Mouse (Mus musculus) heart, postnatal 14 days (tissue): ENCODE measurements around the gene Tceal9. TPM values are rescaled to one million over a fixed set of nuclear protein-coding genes. Genes with fewer than 3 reads are reported as not detected.
"Not testable (repeated sequence)": the region's sequence is repeated elsewhere in the genome, so short reads cannot be mapped to it uniquely, and the experiment has no call there.

ENCODE experiments used
- DNase-seq, 2 experiments: peaks; one replicate each; pipeline ENCODE4 v3.0.0; 2021 to 2022
- intact Hi-C: fragments of 180-260 bp; cut with DNase I; formaldehyde crosslinking; loops from one replicate; pipeline ENCODE4 v1.15.1; 2025
- long read RNA-seq, 2 experiments: library from polyadenylated mRNA; stranded (forward); transcript quantifications; one replicate each; pipeline ENCODE4 v2.0.0; 2021
- total RNA-seq, 2 experiments: library from RNA; stranded (reverse); gene quantifications; 2 replicates each; pipeline ENCODE4 v1.2.3; 2021

Gene Tceal9
- 10 to 100 TPM; 48.5 to 49.3 TPM for total RNA-seq
- long read RNA-seq, experiment 1, transcript Tceal9-201 (3 exons, 1,019 nt) = major isoform, 62 of 62 reads
- long read RNA-seq, experiment 1, partial matches to known transcripts = 0 of 62 reads
- long read RNA-seq, experiment 1, other reads (novel, unspliced or antisense) = 0 of 62 reads
- long read RNA-seq, experiment 2, transcript Tceal9-201 (3 exons, 1,019 nt) = major isoform, 43 of 43 reads
- long read RNA-seq, experiment 2, partial matches to known transcripts = 0 of 43 reads
- long read RNA-seq, experiment 2, other reads (novel, unspliced or antisense) = 0 of 43 reads

GRCm38 (mm10) chrX:136244574-136245229 lies at the start of gene Tceal9:
Gene Tceal9 (plus strand): TSS chrX:136245079.
- DNase-seq = peak; percentile 60 to 67
- intact Hi-C loops = no loop called here

- intact Hi-C loops = loop anchor here (5.0 kb wide), 1 partner anchor 107 kb away; no protein-coding TSS in a partner anchor
- no peak for DNase-seq
Observed at GRCm38 (mm10) chrX:136195193-136195944, 49.5 kb upstream of the Tceal9 start.

- peak in 1 of 2 experiments; percentile 36 for DNase-seq
- intact Hi-C loops = loop anchor here (5.0 kb wide), 1 partner anchor 105 kb away; no protein-coding TSS in a partner anchor
Observed at GRCm38 (mm10) chrX:136196873-136197272, 48.0 kb upstream of the Tceal9 start.

- intact Hi-C loops = no loop called here
- no peak for DNase-seq
Observed at GRCm38 (mm10) chrX:136203257-136203656, 41.6 kb upstream of the Tceal9 start.

GRCm38 (mm10) chrX:136203664-136204066 lies 41.2 kb upstream of the Tceal9 start, which contains the start of gene Tceal5:
Gene Tceal5 (minus strand): TSS chrX:136203876.
- intact Hi-C loops = no loop called here
- peak in 1 of 2 experiments; percentile 15 for DNase-seq

- no peak for DNase-seq
Observed at GRCm38 (mm10) chrX:136204406-136204805, 40.5 kb upstream of the Tceal9 start.

GRCm38 (mm10) chrX:136213396-136213795 lies 31.5 kb upstream of the Tceal9 start:
- intact Hi-C loops = no loop called here
- DNase-seq = no peak

More at GRCm38 (mm10) chrX:136204406-136204805, 40.5 kb upstream of the Tceal9 start:
- intact Hi-C loops = no loop called here

GRCm38 (mm10) chrX:136214729-136215677 lies 29.9 kb upstream of the Tceal9 start, which contains the start of the genes Tceal7 and Bex1:
Gene Tceal7 (plus strand): TSS chrX:136214779.
Gene Bex1 (minus strand): TSS chrX:136215513.
- intact Hi-C loops, DNase-seq: not testable (repeated sequence)

GRCm38 (mm10) chrX:136216303-136216702 lies 28.6 kb upstream of the Tceal9 start:
- intact Hi-C loops = no loop called here
- no peak for DNase-seq

- DNase-seq = no peak
- intact Hi-C loops = no loop called here
Observed at GRCm38 (mm10) chrX:136223714-136224113, 21.2 kb upstream of the Tceal9 start.

GRCm38 (mm10) chrX:136227768-136228167 lies 17.1 kb upstream of the Tceal9 start:
- peak in 1 of 2 experiments; percentile 19 for DNase-seq
- intact Hi-C loops = no loop called here

GRCm38 (mm10) chrX:136238118-136238517 lies 6.8 kb upstream of the Tceal9 start:
- DNase-seq = peak; percentile 18 to 61
- intact Hi-C loops = loop anchor here (1.0 to 5.0 kb wide), 2 partner anchors 66 to 84 kb away; no protein-coding TSS in a partner anchor

GRCm38 (mm10) chrX:136243181-136243580 lies 1.7 kb upstream of the Tceal9 start:
- DNase-seq = no peak
- intact Hi-C loops = no loop called here

GRCm38 (mm10) chrX:136245521-136246071 lies 717 bp downstream of the Tceal9 start:
- DNase-seq = peak; percentile 6 to 7
- intact Hi-C loops = no loop called here

- intact Hi-C loops = no loop called here
- DNase-seq = no peak
Observed at GRCm38 (mm10) chrX:136248811-136249210, 3.9 kb downstream of the Tceal9 start.

- no peak for DNase-seq
- intact Hi-C loops = no loop called here
Observed at GRCm38 (mm10) chrX:136249671-136250070, 4.8 kb downstream of the Tceal9 start.

- intact Hi-C loops = no loop called here
- no peak for DNase-seq
Observed at GRCm38 (mm10) chrX:136252023-136252729, 7.3 kb downstream of the Tceal9 start.

- no peak for DNase-seq
- intact Hi-C loops = no loop called here
Observed at GRCm38 (mm10) chrX:136267720-136268119, 22.8 kb downstream of the Tceal9 start.

GRCm38 (mm10) chrX:136268173-136268572 lies 23.3 kb downstream of the Tceal9 start:
- no peak for DNase-seq
- intact Hi-C loops = no loop called here
